Mouse (Mus musculus) E14TG2a.4 (cell line): ENCODE data around the gene Tmem72.

Experiments
- CTCF ChIP-seq: conservative IDR thresholded peaks from 2 replicates; pipeline ENCODE4 v1.5.1; 2014; ENCODE audit warnings: low read length
- NANOG ChIP-seq: IDR thresholded peaks from 2 replicates; pipeline ENCODE4 v1.6.1; 2014; ENCODE audit warnings: borderline replicate concordance, low read length, mixed read lengths

GRCm38 (mm10) chr6:116724489-116725160 is 7.9 kb upstream of the Tmem72 start:
- TF ChIP-seq CTCF (no peak), NANOG (no peak)
